Mouse (Mus musculus) kidney, adult 2 months (tissue): ENCODE data around the gene Akr1c20. TPM values are rescaled to one million over a fixed set of nuclear protein-coding genes. Genes with fewer than 3 reads are reported as not detected.

Experiments
- DNase-seq: peaks from one replicate; pipeline ENCODE4 v3.0.0; 2021
- H3K27ac ChIP-seq: fragments of 200-500 bp; 2 replicates; pipeline ENCODE4 v1.5.1; 2012; ENCODE audit warnings: low read depth, low read length, control low read depth, inconsistent platforms; ENCODE audit not compliant: insufficient read depth
- H3K27me3 ChIP-seq: fragments of 200-500 bp; replicated peaks from 2 replicates; pipeline ENCODE4 v1.6.1; 2012; ENCODE audit warnings: mild to moderate bottlenecking, moderate library complexity, low read length, inconsistent platforms; ENCODE audit not compliant: control insufficient read depth, insufficient read depth
- H3K36me3 ChIP-seq: fragments of 200-500 bp; 2 replicates; pipeline ENCODE4 v1.6.1; 2012; ENCODE audit warnings: mild to moderate bottlenecking, moderate library complexity, low read length, inconsistent platforms; ENCODE audit not compliant: control insufficient read depth, insufficient read depth
- H3K4me1 ChIP-seq: fragments of 200-500 bp; 2 replicates; pipeline ENCODE4 v1.6.1; 2011; ENCODE audit warnings: low read length; ENCODE audit not compliant: control insufficient read depth, insufficient read depth
- H3K4me3 ChIP-seq: fragments of 200-500 bp; 2 replicates; pipeline ENCODE4 v1.5.1; 2011; ENCODE audit warnings: mild to moderate bottlenecking, low read depth, low read length, control low read depth; ENCODE audit not compliant: insufficient read depth
- CTCF ChIP-seq: fragments of 200-500 bp; conservative IDR thresholded peaks from 2 replicates; pipeline ENCODE4 v1.5.1; 2011; ENCODE audit warnings: low read depth, mild to moderate bottlenecking, control low read depth, low read length, moderate library complexity, mixed read lengths; ENCODE audit not compliant: insufficient read depth, insufficient read length
- POLR2A ChIP-seq: fragments of 200-500 bp; IDR thresholded peaks from one replicate; pipeline ENCODE4 v1.6.1; 2011; ENCODE audit warnings: low read depth, low read length, control low read depth
- WGBS: fragments of 180-500 bp; shearing (Covaris S2); methylation state at CpG from one replicate; pipeline ENCODE4 v1.1.7; 2018; 5-methylcytosine and 5-hydroxymethylcytosine counted together
- polyA plus RNA-seq: library from polyadenylated mRNA; depleted of rRNA; stranded (reverse); fragments of >200 nt; gene quantifications from 2 replicates; pipeline ENCODE4 v1.2.3, GENCODE M21; 2012; rRNA removed

Gene Akr1c20
- polyA plus RNA-seq: 1.2 and 2.2 TPM in 2 replicates

DNA sequence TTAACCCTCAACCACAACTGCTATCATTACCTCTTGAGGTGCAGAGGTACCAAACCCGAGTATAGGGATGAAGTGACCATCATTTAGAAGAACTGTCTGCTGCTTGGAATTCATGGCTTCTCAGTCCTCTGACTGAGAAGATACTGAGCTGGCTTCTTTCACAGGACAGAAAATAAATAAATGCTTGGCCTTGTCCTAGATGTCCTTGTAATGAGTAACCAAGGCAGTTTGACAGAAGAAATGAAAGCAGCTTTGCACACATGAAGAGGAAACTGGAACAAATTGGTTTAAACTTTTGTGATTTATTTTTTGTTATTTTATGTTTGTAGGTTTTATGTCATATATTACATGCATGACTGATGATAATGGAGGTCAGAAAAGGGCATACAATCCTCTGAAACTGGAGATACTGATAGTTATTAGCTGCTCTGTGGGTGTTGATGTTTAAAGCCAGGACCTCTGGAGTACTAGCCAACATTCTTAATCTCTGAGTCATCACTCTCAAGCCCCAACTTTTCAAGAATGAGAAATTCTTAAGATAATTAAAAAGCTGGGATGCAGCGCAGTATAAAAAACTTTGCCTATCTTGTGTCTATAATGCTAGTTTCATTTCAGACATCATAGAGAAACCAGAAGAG lies at the start of gene Akr1c20:
TSS of gene Akr1c20 (minus strand) at position 145 of the 638 bp plus-strand sequence.
- Histone ChIP-seq H3K4me3 (no peak within 1 kb of the TSS), H3K36me3 (no peaks in the 10 kb centered on the region), H3K27me3 (no peaks in the 10 kb centered on the region), H3K4me1 (peaks cover 2% of the 10 kb centered on the region; the same call in 1 of the 2 replicates), H3K27ac (no peak within 1 kb of the TSS)
- TF ChIP-seq POLR2A: no peak
- no peak for TF ChIP-seq CTCF
- 51% methylated on average over 2 of the region's 2 CpGs for WGBS
- DNase-seq: peak; percentile 38

DNA sequence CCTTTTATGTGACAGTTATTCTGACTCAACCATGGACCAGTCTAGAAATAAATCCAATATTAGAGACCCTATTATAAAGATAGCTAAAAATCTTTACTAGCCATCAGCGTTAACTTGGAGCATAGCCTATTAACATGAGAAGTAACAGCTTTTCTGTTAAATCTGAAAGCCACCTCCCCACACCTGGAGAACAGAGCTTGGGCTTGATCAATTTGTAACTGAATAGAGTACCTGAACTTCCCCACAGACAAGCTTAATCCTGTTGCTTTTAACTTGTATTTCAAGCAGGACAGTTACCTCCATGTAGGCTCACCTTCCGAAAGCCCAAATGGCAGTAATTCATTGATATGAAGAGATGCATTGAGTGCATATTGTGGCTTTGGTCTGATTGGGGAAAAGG lies 42.9 kb upstream of the Akr1c20 start:
- Histone ChIP-seq H3K36me3 (no peaks in the 10 kb centered on the region), H3K4me3 (no peak overlapping the region), H3K27ac (no peak overlapping the region), H3K4me1 (no peaks in the 10 kb centered on the region), H3K27me3 (no peaks in the 10 kb centered on the region)
- DNase-seq: no peak
- TF ChIP-seq POLR2A (no peak), CTCF (no peak)
- 80% methylated on average over 2 of the region's 2 CpGs for WGBS

DNA sequence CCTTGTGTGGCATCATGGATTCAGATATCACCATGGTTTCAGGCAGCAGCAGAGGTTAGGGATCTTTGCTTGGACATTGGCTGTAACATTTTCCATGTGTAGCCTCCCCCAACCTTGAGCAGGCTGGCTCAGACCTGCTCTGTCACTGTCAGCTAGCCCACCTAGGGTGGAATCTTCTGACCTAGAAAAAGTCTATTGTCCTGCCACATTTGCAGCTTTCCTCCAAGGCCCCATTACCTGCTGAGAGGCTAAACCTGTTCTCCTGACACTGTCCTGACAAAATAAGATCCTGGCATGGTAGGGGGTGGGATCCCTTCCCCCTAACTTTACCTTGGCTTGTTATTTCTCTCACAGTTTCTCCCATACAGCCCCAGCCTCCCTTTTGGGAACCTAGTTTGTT lies 37.4 kb upstream of the Akr1c20 start:
- TF ChIP-seq POLR2A: no peak
- no peak for TF ChIP-seq CTCF
- Histone ChIP-seq H3K27ac (no peak overlapping the region), H3K4me1 (no peaks in the 10 kb centered on the region), H3K36me3 (no peaks in the 10 kb centered on the region), H3K4me3 (no peak overlapping the region), H3K27me3 (no peaks in the 10 kb centered on the region)
- no peak for DNase-seq

DNA sequence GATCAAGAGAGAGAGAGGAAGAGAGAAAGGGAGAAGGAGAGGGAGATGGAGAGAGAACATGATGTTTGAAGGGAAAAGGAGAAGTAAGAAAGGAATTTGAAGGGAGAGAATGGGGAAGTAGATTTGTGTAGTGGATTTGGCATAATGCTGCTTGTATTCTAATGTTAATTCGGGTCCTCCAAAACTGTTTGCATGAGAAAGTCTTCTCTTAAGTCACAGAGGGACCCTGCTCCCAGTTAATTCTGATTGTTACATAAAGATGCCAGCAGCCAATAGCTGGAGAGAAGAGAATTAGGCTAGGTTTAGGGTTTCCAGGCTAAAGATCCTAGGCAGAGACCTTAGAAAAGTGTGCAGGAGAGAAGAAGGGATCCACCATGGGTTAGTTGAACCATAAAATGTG lies 36.0 kb upstream of the Akr1c20 start:
- H3K4me3 ChIP-seq: no peak overlapping the region
- no peaks in the 10 kb centered on the region for H3K36me3 ChIP-seq
- TF ChIP-seq POLR2A: no peak
- no peak for TF ChIP-seq CTCF
- H3K27me3 ChIP-seq: no peaks in the 10 kb centered on the region
- DNase-seq: no peak
- no peaks in the 10 kb centered on the region for H3K4me1 ChIP-seq
- H3K27ac ChIP-seq: no peak overlapping the region
- WGBS: 79% methylated on average over 1 of the region's 1 CpGs

- no peak overlapping the region for H3K27ac ChIP-seq
- no peak for DNase-seq
- no peak overlapping the region for H3K4me3 ChIP-seq
- no peaks in the 10 kb centered on the region for H3K36me3 ChIP-seq
- WGBS: 94% methylated on average over 2 of the region's 2 CpGs
- no peaks in the 10 kb centered on the region for H3K27me3 ChIP-seq
- H3K4me1 ChIP-seq: no peaks in the 10 kb centered on the region
- TF ChIP-seq POLR2A: no peak
- TF ChIP-seq CTCF: no peak
Observed at GRCm38 (mm10) chr13:4514811-4515210, 8.3 kb downstream of the Akr1c20 start.

- 30% methylated on average over 1 of the region's 1 CpGs for WGBS
- peak; percentile 77 for DNase-seq
Observed at GRCm38 (mm10) chr13:4467896-4468295, 55.2 kb downstream of the Akr1c20 start.

DNA sequence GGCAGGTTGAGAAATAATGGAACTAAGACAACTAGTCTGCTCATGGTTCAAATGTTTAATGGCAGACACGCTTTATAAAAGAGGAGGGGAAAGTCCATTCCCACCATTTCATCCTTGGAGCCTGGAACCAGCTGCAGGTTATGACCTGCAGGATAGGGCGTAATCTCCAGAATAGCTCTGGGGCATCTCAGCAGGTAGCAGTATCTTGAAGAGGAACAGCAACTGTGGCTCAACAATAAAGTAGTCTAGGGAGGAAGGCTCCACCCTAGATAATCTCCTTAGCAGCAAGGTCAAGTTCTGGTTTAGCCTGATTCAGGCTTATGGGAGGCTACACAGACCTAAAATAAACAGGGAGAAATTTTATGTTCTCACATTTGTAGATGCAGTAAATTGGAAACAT lies 57.5 kb downstream of the Akr1c20 start:
- no peak for DNase-seq
- no peaks in the 10 kb centered on the region for H3K4me1 ChIP-seq
- 89% methylated on average over 2 of the region's 2 CpGs for WGBS
- no peak overlapping the region for H3K4me3 ChIP-seq
- H3K27me3 ChIP-seq: no peaks in the 10 kb centered on the region
- H3K36me3 ChIP-seq: no peaks in the 10 kb centered on the region
- TF ChIP-seq CTCF (no peak), POLR2A (no peak)
- no peak overlapping the region for H3K27ac ChIP-seq

More at GRCm38 (mm10) chr13:4467896-4468295, 55.2 kb downstream of the Akr1c20 start:
- no peak overlapping the region for H3K27ac ChIP-seq
- H3K27me3 ChIP-seq: no peaks in the 10 kb centered on the region
- H3K4me1 ChIP-seq: no peaks in the 10 kb centered on the region
- TF ChIP-seq POLR2A (no peak), CTCF (no peak)
- H3K36me3 ChIP-seq: no peaks in the 10 kb centered on the region
- no peak overlapping the region for H3K4me3 ChIP-seq

Other genes starting within 250 kb of the Akr1c20 start
- gene Akr1c12, start 243.9 kb downstream of the Akr1c20 start, polyA plus RNA-seq: 3.1 and 4.6 TPM in 2 replicates
- 0.08 TPM in 1 of 2 replicates, not detected in the other for gene Akr1c6, start 89.0 kb downstream of the Akr1c20 start, polyA plus RNA-seq
- gene Akr1c21, start 50.7 kb upstream of the Akr1c20 start, polyA plus RNA-seq: 138 and 234 TPM in 2 replicates
- gene Akr1e1, start 85.8 kb upstream of the Akr1c20 start, polyA plus RNA-seq: 10.7 and 29.3 TPM in 2 replicates